Mouse (Mus musculus) lung, postnatal 0 days (tissue): ENCODE measurements around the gene Prx.

Experiments used
- CTCF ChIP-seq: IDR thresholded peaks from 2 replicates; pipeline ENCODE4 v1.5.1; 2016; ENCODE audit warnings: antibody characterized with exemption, mild to moderate bottlenecking
- EP300 ChIP-seq: IDR thresholded peaks from 2 replicates; pipeline ENCODE4 v1.6.1; 2016; ENCODE audit warnings: antibody characterized with exemption, mild to moderate bottlenecking, control low read depth

GRCm38 (mm10) chr7:27543851-27544250 lies 44.7 kb downstream of the Prx start:
- TF ChIP-seq CTCF (no peak), EP300 (no peak)
